Mouse (Mus musculus): Measurements from ENCODE around the gene Mat2a.

DNA sequence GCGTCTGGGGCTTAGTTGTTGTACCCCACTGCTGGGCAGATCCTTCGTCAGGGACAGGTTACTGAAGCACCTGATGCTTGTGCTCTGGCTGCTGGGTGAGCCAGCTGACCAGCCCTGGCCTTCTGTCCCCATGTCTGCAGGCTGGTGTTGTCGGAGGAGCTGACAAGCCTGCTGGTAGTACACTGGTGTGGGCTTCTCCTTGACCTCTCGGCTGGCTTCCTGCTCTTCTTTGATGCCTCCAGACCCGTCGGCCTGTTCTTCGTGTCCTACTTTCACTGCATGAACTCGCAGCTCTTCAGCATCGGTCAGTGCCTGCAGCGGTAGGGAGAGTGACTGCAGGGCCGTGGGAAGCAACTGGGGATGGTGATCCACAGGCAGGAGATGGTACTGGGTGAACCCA is 13.7 kb downstream of the Mat2a start:
- no peak for TF ChIP-seq CTCF (IDR thresholded peaks at IDR 0.05)
- no peak for TF ChIP-seq EP300 (IDR thresholded peaks at IDR 0.05)

All from lung, postnatal 0 days (tissue).